Mouse (Mus musculus) left cerebral cortex, adult 2 months (tissue): ENCODE results near the gene Sipa1l2. TPM values are rescaled to one million over a fixed set of nuclear protein-coding genes. Genes with fewer than 3 reads are reported as not detected.

ENCODE experiments used
- DNase-seq, 2 experiments: peaks; one replicate each; pipeline ENCODE4 v3.0.0; 2021 to 2022; ENCODE audit warnings: low spot score in 2 of 2, mixed read lengths in 1 of 2; ENCODE audit errors: extremely low spot score in 1 of 2
- H3K27ac ChIP-seq: fragments of 200-600 bp; 2 replicates; pipeline ENCODE4 v1.8.1; 2022
- H3K4me3 ChIP-seq: fragments of 200-600 bp; 2 replicates; pipeline ENCODE4 v1.8.1; 2022
- CTCF ChIP-seq: fragments of 200-600 bp; IDR thresholded peaks from 2 replicates; pipeline ENCODE4 v1.8.1; 2022; ENCODE audit warnings: antibody characterized with exemption, mild to moderate bottlenecking, moderate library complexity
- intact Hi-C: fragments of 180-260 bp; cut with DNase I; formaldehyde crosslinking; loops from one replicate; pipeline ENCODE4 v1.15.1; 2025
- total RNA-seq, 2 experiments: library from RNA; stranded (reverse); gene quantifications; 2 replicates each; pipeline ENCODE4 v1.2.3; 2021

Sipa1l2 gene
- total RNA-seq, 2 experiments from 2014 or later: 44.1 to 47.9 TPM

DNA sequence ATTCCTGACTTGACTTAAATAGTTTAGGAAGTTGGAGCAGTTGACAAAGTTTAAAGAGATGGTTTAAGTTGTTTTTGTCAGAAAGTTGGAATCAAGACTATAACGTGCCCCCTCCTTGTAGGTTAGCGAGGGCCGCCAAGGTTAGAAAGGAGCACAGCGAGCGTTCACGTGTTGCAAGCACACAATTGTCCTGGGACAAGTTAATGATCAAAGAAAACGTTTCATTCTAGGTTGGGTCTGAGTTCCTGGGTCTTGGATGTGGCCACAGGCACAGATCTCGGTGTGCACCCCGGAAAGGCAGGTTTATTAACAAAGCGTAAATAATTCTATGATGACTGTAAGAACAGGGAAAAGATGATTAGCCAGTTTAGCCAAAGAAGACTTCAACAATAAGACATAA is 190.5 kb downstream of the Sipa1l2 start:
- DNase-seq: no peak
- intact Hi-C loops: no loop called here
- no peak overlapping the region for H3K4me3 ChIP-seq
- H3K27ac ChIP-seq: no peak overlapping the region
- no peak for TF ChIP-seq CTCF

GRCm38 (mm10) chr8:125377704-125378103 is 191.9 kb downstream of the Sipa1l2 start:
- no peak overlapping the region for H3K27ac ChIP-seq
- intact Hi-C loops: no loop called here

GRCm38 (mm10) chr8:125376448-125376845 is 193.2 kb downstream of the Sipa1l2 start:
- Histone ChIP-seq H3K27ac (no peak overlapping the region), H3K4me3 (no peak overlapping the region)
- TF ChIP-seq CTCF: no peak
- no peak for DNase-seq
- intact Hi-C loops: no loop called here

More at GRCm38 (mm10) chr8:125377704-125378103, 191.9 kb downstream of the Sipa1l2 start:
- DNase-seq: no peak
- no peak overlapping the region for H3K4me3 ChIP-seq
- TF ChIP-seq CTCF: no peak

GRCm38 (mm10) chr8:125375659-125376447 is 193.8 kb downstream of the Sipa1l2 start:
- DNase-seq: no peak
- no peak overlapping the region for H3K27ac ChIP-seq
- no peak overlapping the region for H3K4me3 ChIP-seq
- no peak for TF ChIP-seq CTCF
- intact Hi-C loops: no loop called here

DNA sequence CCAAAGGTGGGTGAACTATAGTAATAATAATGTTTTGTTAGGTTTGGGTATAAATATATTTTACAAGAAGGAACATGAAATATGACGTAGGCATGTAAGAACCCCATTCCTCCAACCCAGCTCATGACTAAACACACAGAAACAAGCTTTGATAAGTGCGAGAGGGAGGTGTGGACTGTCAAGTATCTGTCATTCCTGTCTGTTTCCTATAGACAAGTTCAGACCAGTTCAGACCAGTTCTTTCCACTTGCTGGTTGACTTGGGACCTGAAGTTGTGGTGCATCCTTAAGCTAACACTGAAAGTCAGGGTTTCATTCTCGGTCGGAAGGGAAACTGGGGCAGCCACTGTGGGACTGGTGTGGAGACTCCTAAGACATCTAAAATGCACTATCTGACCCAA is 197.0 kb downstream of the Sipa1l2 start:
- intact Hi-C loops: no loop called here
- Histone ChIP-seq H3K27ac (no peak overlapping the region), H3K4me3 (no peak overlapping the region)
- DNase-seq: no peak
- TF ChIP-seq CTCF: no peak

DNA sequence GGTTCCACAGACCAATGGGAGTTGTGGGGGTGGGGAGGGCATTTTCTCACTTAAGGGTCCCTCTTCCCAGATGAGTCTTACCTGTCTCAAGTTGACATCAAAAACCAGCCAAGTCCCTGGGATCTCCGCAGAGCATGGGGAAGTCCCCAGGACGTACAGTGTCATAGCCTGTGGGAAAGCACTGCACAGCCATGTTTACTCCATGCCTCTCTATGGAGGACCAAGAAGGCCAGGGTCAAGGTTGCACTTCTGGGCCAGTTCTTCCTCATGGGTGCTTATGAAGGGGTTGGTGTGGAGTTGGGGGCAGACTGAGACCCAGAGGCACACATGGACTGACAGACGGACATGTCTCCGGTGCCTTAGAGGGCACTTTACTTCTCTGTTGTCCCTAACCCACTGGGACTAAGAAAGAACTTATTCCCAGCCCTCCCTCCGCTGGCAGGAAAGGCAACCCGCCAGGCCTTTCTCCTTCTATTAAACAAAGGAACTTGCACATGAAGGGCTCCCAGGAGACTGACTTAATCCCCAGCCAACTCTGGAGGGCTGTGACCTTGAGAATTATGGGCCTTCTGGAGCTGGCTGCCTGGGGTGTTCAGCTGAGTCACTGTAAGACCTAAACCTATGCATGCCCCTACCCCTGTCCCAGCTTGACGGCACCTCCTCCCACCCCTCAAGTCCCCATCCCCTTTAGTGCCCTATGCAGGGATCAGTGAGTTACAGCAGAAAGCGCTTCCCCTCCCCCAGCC is 199.9 kb downstream of the Sipa1l2 start:
- intact Hi-C loops: no loop called here
- no peak; the same call in 1 of the 2 replicates for TF ChIP-seq CTCF
- Histone ChIP-seq H3K27ac (no peak overlapping the region), H3K4me3 (no peak overlapping the region)
- no peak for DNase-seq

- Histone ChIP-seq H3K4me3 (no peak overlapping the region), H3K27ac (no peak overlapping the region)
- no peak for TF ChIP-seq CTCF
- intact Hi-C loops: no loop called here
- DNase-seq: no peak
These were observed 201.1 kb downstream of the Sipa1l2 start for GRCm38 (mm10) chr8:125368341-125369035.

Other genes with a start within 250 kb of the Sipa1l2 start
- gene Map10, start 100.0 kb upstream of the Sipa1l2 start, total RNA-seq: 1 to 10 TPM; 4.3 to 4.5 TPM
- gene Ntpcr, start 160.2 kb upstream of the Sipa1l2 start, total RNA-seq: 10 to 100 TPM; 23.3 to 23.7 TPM